Mouse (Mus musculus): ENCODE data around the gene Ing4.

Gene Ing4

GRCm38 (mm10) chr6:125090341-125091085 is 51.0 kb downstream of the Ing4 start:
- no peak for DNase-seq (ENCODE audit: low spot score)

GRCm38 (mm10) chr6:125092372-125092771 is 52.8 kb downstream of the Ing4 start:
- DNase-seq (ENCODE audit: low spot score), result no peak

GRCm38 (mm10) chr6:125094843-125095242 is 55.3 kb downstream of the Ing4 start:
- DNase-seq (ENCODE audit: low spot score), result no peak

- DNase-seq (ENCODE audit: low spot score), result peak; percentile 86
These were observed 56.1 kb downstream of the Ing4 start, which contains the start of gene Chd4 for GRCm38 (mm10) chr6:125095391-125096278. Chd4 (plus strand) TSS chr6:125095981.

GRCm38 (mm10) chr6:125096279-125096596 is 56.7 kb downstream of the Ing4 start:
- no peak for DNase-seq (ENCODE audit: low spot score)

- DNase-seq (ENCODE audit: low spot score), result no peak
These were observed 57.2 kb downstream of the Ing4 start for GRCm38 (mm10) chr6:125096597-125097345.

- DNase-seq (ENCODE audit: low spot score), result no peak
These were observed 57.8 kb downstream of the Ing4 start for GRCm38 (mm10) chr6:125097346-125097689.

- no peak for DNase-seq (ENCODE audit: low spot score)
These were observed 58.4 kb downstream of the Ing4 start for GRCm38 (mm10) chr6:125097951-125098350.

GRCm38 (mm10) chr6:125098513-125098912 is 59.0 kb downstream of the Ing4 start:
- DNase-seq (ENCODE audit: low spot score), result no peak

All from ovary, postnatal 14 days (tissue).